Mouse (Mus musculus): Measurements from ENCODE around the gene Kank1.

The Kank1 gene

GRCm38 (mm10) chr19:25236596-25237491, at the start of gene Kank1:
TSS of gene Kank1 (plus strand) at chr19:25236975.
- in situ Hi-C loops (cut with MboI; ENCODE audit: unreplicated experiment in 2 of 2): loop anchor here in 1 of 2 experiments (5.0 kb wide), 1 partner anchor 95 kb away; no protein-coding TSS in a partner anchor

- in situ Hi-C loops (cut with MboI; ENCODE audit: unreplicated experiment in 2 of 2): loop anchor here (5.0 to 10.0 kb wide), 2 partner anchors 140 to 147 kb away; no protein-coding TSS in a partner anchor
Measured at GRCm38 (mm10) chr19:25187681-25188080, 49.1 kb upstream of the Kank1 start.

- in situ Hi-C loops (cut with MboI; ENCODE audit: unreplicated experiment in 2 of 2): no loop called here
Measured at GRCm38 (mm10) chr19:25193751-25194150, 43.0 kb upstream of the Kank1 start.

GRCm38 (mm10) chr19:25200081-25200860, 36.5 kb upstream of the Kank1 start:
- in situ Hi-C loops (cut with MboI; ENCODE audit: unreplicated experiment in 2 of 2): no loop called here

- in situ Hi-C loops (cut with MboI; ENCODE audit: unreplicated experiment in 2 of 2): no loop called here
Measured at GRCm38 (mm10) chr19:25203077-25203476, 33.7 kb upstream of the Kank1 start.

GRCm38 (mm10) chr19:25206969-25207368, 29.8 kb upstream of the Kank1 start:
- in situ Hi-C loops (cut with MboI; ENCODE audit: unreplicated experiment in 2 of 2): no loop called here

GRCm38 (mm10) chr19:25207731-25208361, 28.9 kb upstream of the Kank1 start:
- in situ Hi-C loops (cut with MboI; ENCODE audit: unreplicated experiment in 2 of 2): no loop called here

GRCm38 (mm10) chr19:25208596-25209110, 28.1 kb upstream of the Kank1 start:
- in situ Hi-C loops (cut with MboI; ENCODE audit: unreplicated experiment in 2 of 2): no loop called here

GRCm38 (mm10) chr19:25220611-25221010, 16.2 kb upstream of the Kank1 start:
- in situ Hi-C loops (cut with MboI; ENCODE audit: unreplicated experiment in 2 of 2): no loop called here

- in situ Hi-C loops (cut with MboI; ENCODE audit: unreplicated experiment in 2 of 2): no loop called here
Measured at GRCm38 (mm10) chr19:25221964-25222640, 14.7 kb upstream of the Kank1 start.

GRCm38 (mm10) chr19:25230058-25230974, 6.5 kb upstream of the Kank1 start:
- in situ Hi-C loops (cut with MboI; ENCODE audit: unreplicated experiment in 2 of 2): no loop called here

GRCm38 (mm10) chr19:25230975-25231334, 5.8 kb upstream of the Kank1 start:
- in situ Hi-C loops (cut with MboI; ENCODE audit: unreplicated experiment in 2 of 2): no loop called here

GRCm38 (mm10) chr19:25232032-25232431, 4.7 kb upstream of the Kank1 start:
- in situ Hi-C loops (cut with MboI; ENCODE audit: unreplicated experiment in 2 of 2): no loop called here

- in situ Hi-C loops (cut with MboI; ENCODE audit: unreplicated experiment in 2 of 2): loop anchor here in 1 of 2 experiments (5.0 kb wide), 1 partner anchor 95 kb away; no protein-coding TSS in a partner anchor
Measured at GRCm38 (mm10) chr19:25237492-25238040, 791 bp downstream of the Kank1 start.

- in situ Hi-C loops (cut with MboI; ENCODE audit: unreplicated experiment in 2 of 2): loop anchor here in 1 of 2 experiments (5.0 kb wide), 1 partner anchor 94 kb away; no protein-coding TSS in a partner anchor
Measured at GRCm38 (mm10) chr19:25238121-25238520, 1.3 kb downstream of the Kank1 start.

GRCm38 (mm10) chr19:25243566-25243965, 6.8 kb downstream of the Kank1 start:
- in situ Hi-C loops (cut with MboI; ENCODE audit: unreplicated experiment in 2 of 2): no loop called here

- in situ Hi-C loops (cut with MboI; ENCODE audit: unreplicated experiment in 2 of 2): no loop called here
Measured at GRCm38 (mm10) chr19:25246062-25246461, 9.3 kb downstream of the Kank1 start.

- in situ Hi-C loops (cut with MboI; ENCODE audit: unreplicated experiment in 2 of 2): no loop called here
Measured at GRCm38 (mm10) chr19:25247858-25248552, 11.2 kb downstream of the Kank1 start.

Measured in v-Abl transformed pro-B cells (cell line).